Mouse (Mus musculus) kidney, adult 2 months (tissue): Measurements from ENCODE around the gene Jrkl.

Experiments
- CTCF ChIP-seq: fragments of 200-500 bp; conservative IDR thresholded peaks from 2 replicates; pipeline ENCODE4 v1.5.1; 2011; ENCODE audit warnings: low read depth, mild to moderate bottlenecking, control low read depth, low read length, moderate library complexity, mixed read lengths; ENCODE audit not compliant: insufficient read depth, insufficient read length
- POLR2A ChIP-seq: fragments of 200-500 bp; IDR thresholded peaks from one replicate; pipeline ENCODE4 v1.6.1; 2011; ENCODE audit warnings: low read depth, low read length, control low read depth

GRCm38 (mm10) chr9:13195268-13195667 is 50.4 kb downstream of the Jrkl start:
- TF ChIP-seq CTCF (no peak), POLR2A (no peak)
